Mouse (Mus musculus): Measurements from ENCODE around the gene Rassf4. TPM values are rescaled to one million over a fixed set of nuclear protein-coding genes. Genes with fewer than 3 reads are reported as not detected.

The Rassf4 gene
- polyA plus RNA-seq, 1 experiment from 2014 or later: 46.7 TPM

Small RNA genes lying within 50 kb of the gene (microRNA-seq; reads per million reads assigned to microRNA genes)
- 2.2 reads per million for gene Mir7043

Other genes starting within 250 kb of the Rassf4 start
- gene Alox5, start 212.8 kb downstream of the Rassf4 start, polyA plus RNA-seq (2016; fragmentation: Nextera tagmentation; extraction: Ambion mirVana): 1.0 and 1.2 TPM in 2 replicates
- gene Olfr211, start 184.9 kb downstream of the Rassf4 start, polyA plus RNA-seq (2016; fragmentation: Nextera tagmentation; extraction: Ambion mirVana): not detected in 2 replicates
- 0.08 TPM in 1 of 2 replicates, not detected in the other for gene Olfr212, start 167.4 kb downstream of the Rassf4 start, polyA plus RNA-seq (2016; fragmentation: Nextera tagmentation; extraction: Ambion mirVana)
- not detected in 2 replicates for gene Olfr213, start 135.5 kb downstream of the Rassf4 start, polyA plus RNA-seq (2016; fragmentation: Nextera tagmentation; extraction: Ambion mirVana)
- 0.23 and 0.52 TPM in 2 replicates for gene Gm5580, start 122.8 kb downstream of the Rassf4 start, polyA plus RNA-seq (2016; fragmentation: Nextera tagmentation; extraction: Ambion mirVana)
- not detected in 2 replicates for gene Olfr214, start 119.7 kb downstream of the Rassf4 start, polyA plus RNA-seq (2016; fragmentation: Nextera tagmentation; extraction: Ambion mirVana)
- not detected in 2 replicates for gene Olfr215, start 89.8 kb downstream of the Rassf4 start, polyA plus RNA-seq (2016; fragmentation: Nextera tagmentation; extraction: Ambion mirVana)
- gene Zfp422, start 45.0 kb downstream of the Rassf4 start, polyA plus RNA-seq (2016; fragmentation: Nextera tagmentation; extraction: Ambion mirVana): 237 and 251 TPM in 2 replicates
- gene Depp1, start 23.3 kb downstream of the Rassf4 start, polyA plus RNA-seq (2016; fragmentation: Nextera tagmentation; extraction: Ambion mirVana): 9.5 and 9.7 TPM in 2 replicates
- 0.10 and 0.12 TPM in 2 replicates for gene Tmem72, start 43.0 kb upstream of the Rassf4 start, polyA plus RNA-seq (2016; fragmentation: Nextera tagmentation; extraction: Ambion mirVana)